Mouse (Mus musculus) liver, postnatal 0 days (tissue): ENCODE results near the gene Dpf3.

Source experiments
- CTCF ChIP-seq: sonication (generic); IDR thresholded peaks from 2 replicates; pipeline ENCODE4 v1.5.1; 2016; ENCODE audit warnings: antibody characterized with exemption, low read depth
- EP300 ChIP-seq: IDR thresholded peaks from 2 replicates; pipeline ENCODE4 v1.6.1; 2016; ENCODE audit warnings: antibody characterized with exemption, low read depth, mild to moderate bottlenecking

DNA sequence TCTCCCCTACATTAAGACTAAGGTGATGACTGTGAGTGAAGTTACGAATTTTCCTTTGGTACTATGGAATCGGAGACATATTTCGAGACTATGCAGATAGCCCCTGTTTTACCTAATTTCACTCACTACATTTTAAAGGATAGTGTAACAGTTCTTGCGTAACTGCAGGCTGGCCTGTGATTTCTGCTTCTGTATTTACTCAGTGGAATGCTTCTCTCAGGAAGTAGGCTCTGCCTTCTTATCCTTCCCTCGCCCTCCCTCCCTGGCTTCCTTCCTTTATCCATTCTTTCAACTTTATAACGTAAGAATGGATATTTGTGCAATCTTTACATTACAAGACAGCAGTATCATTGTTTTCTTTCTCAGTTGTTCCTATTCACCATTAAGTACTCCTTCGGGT is 266.6 kb downstream of the Dpf3 start:
- TF ChIP-seq CTCF (no peak), EP300 (no peak)
